Mouse (Mus musculus): ENCODE results near the gene Pm20d1.
A peak's percentile ranks its signal among the peaks of the same experiment; 100 is the strongest.
"Not testable (repeated sequence)": the region's sequence is repeated elsewhere in the genome, so short reads cannot be mapped to it uniquely, and the experiment has no call there.

Pm20d1 gene

GRCm38 (mm10) chr1:131795171-131795570 is 2.0 kb upstream of the Pm20d1 start:
- no peak for DNase-seq

- no peak for DNase-seq
Observed at GRCm38 (mm10) chr1:131800001-131800400, 2.8 kb downstream of the Pm20d1 start.

GRCm38 (mm10) chr1:131801071-131801470 is 3.9 kb downstream of the Pm20d1 start:
- DNase-seq = no peak

- DNase-seq = peak; percentile 27 to 47
Observed at GRCm38 (mm10) chr1:131802652-131803051, 5.5 kb downstream of the Pm20d1 start.

- no peak for DNase-seq
Observed at GRCm38 (mm10) chr1:131804166-131804565, 7.0 kb downstream of the Pm20d1 start.

DNA sequence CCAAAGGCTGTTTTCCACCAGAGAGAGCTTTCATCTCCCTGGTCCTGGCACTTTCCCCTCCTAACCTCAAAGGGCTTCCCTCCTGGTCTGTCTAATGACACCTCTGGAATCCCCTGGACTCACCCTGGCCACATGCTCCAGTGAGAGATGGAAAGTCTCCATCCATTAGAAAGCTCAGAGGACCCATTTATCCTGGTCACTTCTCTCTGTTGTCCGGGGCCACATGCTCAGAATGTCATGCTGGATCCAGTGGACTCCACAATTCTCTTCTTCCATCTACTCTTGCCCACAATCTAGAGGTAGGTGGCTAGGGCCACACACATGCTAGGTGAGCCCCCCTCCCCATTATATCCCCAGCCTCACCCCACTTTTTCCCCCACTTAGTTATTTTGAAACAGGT is 11.8 kb downstream of the Pm20d1 start:
- no peak for DNase-seq

- DNase-seq = no peak
Observed at GRCm38 (mm10) chr1:131809651-131810050, 12.5 kb downstream of the Pm20d1 start.

GRCm38 (mm10) chr1:131811393-131811792 is 14.2 kb downstream of the Pm20d1 start:
- DNase-seq = no peak

- no peak for DNase-seq
Observed at GRCm38 (mm10) chr1:131812006-131812405, 14.8 kb downstream of the Pm20d1 start.

DNA sequence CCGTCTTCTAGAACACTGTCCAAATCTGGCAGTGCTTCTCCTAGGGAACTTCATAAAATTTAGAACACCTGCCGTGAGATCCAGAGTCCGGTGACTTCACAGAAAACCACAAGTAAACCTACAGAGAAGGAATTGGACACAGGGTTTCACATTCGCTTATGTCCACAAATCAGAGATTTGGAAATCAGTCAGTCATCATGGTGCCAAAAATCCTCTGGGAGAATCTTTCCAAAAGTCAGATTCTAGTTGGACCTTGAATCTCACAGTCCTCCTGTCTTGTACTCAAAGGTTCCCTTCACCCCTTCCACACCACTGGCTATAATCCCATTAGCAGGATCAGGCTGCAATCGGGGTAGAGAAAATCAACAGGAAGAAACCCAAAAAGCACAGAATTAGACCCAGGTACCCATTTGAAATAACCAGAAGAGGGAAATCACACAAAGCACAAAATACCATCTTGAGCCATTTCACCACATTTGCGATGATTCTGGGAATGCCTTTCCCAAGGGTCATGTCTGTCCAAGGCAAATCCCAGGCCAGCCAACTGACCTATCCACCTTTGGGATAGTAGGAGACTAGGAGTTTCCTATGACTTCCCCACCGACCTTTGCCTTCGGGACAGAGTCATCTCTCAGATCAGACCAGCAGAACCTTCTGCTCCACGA is 15.6 kb downstream of the Pm20d1 start:
- no peak for DNase-seq

GRCm38 (mm10) chr1:131813731-131814130 is 16.6 kb downstream of the Pm20d1 start:
- no peak for DNase-seq

DNA sequence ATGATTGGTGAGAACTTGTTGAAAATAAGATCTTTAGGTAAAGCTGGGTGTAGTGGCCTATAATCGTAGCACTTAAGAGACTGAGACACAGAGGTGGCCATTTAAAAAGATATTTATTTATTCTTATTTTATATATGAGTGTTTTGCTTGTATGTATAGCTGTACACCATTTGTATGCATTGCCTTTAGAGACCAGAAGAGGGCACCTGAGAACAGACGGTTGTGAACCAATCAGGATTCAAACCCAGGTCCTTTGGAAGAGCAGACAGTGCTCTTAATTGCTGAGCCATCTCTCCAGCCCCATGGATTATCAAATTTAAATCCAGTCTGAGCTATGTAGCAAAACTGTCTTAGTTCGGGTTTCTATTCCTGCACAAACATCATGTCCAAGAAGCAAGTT is 17.0 kb downstream of the Pm20d1 start:
- DNase-seq = no peak

- no peak for DNase-seq
Observed at GRCm38 (mm10) chr1:131816886-131817285, 19.7 kb downstream of the Pm20d1 start.

DNA sequence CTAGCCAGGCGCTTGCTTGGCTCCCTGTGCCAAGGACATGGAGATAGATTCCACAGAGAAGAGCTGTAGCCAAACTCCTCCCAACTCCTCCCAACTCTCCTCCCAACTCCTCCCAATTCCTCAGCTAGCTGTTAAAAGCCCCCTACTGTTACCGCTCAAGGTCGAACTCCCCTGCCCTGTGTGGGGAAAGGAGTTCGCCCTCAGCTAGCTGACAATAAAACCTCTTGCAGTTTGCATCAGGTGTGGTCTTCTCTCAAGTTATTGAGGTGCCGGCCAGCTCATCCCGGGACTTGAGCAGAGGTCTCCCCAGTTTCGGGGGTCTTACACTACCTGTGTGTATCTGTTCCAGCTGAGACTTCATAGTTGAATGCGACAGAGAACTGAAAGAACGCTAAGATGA is 23.2 kb downstream of the Pm20d1 start:
- DNase-seq = not testable (repeated sequence)

DNA sequence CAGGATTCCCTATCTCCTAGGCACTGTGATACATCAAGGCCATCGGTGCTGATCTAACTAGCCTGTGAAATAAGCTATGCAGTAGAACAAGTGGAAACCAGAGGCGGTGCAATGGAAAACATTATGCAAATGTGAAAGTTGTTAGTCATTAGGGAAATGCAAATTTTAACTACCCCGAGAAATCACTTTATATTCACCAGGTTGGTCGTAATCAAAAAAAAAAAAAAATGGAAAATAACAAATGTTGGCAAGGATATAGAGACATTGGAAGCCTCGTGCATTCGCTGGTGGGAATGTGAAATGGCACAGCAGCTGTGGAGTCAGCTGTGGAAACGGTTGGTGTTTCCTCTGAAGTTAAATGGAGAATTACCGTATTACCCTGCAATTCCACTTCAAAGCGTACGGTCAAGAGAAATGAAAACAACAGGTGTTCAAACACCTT is 23.7 kb downstream of the Pm20d1 start:
- no peak for DNase-seq

- no peak for DNase-seq
Observed at GRCm38 (mm10) chr1:131822292-131822691, 25.1 kb downstream of the Pm20d1 start.

GRCm38 (mm10) chr1:131822856-131823492 is 25.8 kb downstream of the Pm20d1 start:
- DNase-seq = no peak

DNA sequence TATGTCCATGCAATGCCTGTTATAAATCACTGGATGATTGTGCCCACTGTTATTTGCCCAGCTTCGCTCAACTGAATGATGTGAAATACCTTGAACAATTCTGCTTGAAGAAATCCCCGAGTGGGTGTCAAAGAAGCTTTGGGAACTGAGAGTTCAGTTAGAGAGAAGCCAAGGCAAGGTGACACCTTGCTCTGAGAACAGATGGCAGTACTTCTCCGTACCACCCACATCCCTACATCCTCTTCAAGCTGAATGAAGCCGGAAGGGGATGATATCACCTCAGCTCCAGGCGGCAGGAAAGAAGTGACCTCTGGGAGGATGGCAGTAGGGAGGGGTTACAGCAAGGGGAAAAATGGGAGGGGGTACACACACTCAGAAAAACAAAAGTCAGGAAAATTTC is 26.4 kb downstream of the Pm20d1 start:
- no peak for DNase-seq

DNA sequence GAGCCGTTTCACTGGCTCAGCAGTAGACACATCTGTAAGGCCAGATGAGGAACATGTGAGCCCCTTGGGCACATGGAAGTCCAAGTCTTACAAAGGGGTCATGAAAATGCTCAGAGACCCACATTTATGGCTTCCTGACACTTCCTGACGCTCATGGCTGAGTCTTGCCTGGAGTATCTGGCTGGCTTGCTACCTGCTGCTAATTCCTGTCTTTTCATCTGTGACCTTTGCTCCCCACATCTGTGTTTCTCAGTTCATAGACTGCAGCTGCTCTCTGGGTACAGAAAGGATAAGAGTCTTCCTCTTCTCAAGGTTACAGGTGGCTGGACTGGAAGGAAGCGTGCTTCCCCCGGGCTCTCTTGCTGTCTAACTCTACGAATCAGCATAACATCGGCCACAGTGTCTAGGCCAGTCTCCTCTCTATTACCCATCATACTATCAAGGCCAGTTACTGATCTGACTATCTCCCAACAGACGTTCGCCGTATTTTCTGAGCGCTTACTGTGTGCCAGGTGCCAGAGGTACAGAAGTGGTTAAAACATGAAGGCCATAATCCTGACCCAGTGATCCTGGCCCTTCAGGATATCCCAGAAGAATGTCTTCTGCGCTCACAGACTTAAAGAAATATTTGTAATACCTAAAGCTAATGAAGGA is 27.5 kb downstream of the Pm20d1 start:
- no peak for DNase-seq

- no peak for DNase-seq
Observed at GRCm38 (mm10) chr1:131827207-131827786, 30.1 kb downstream of the Pm20d1 start, which contains the start of gene Slc41a1. TSS of gene Slc41a1 (plus strand) at chr1:131827493.

GRCm38 (mm10) chr1:131827787-131828258 is 30.6 kb downstream of the Pm20d1 start:
- DNase-seq = peak; percentile 98 to 99

GRCm38 (mm10) chr1:131828297-131829126 is 31.3 kb downstream of the Pm20d1 start:
- DNase-seq = no peak
